Mouse (Mus musculus) cerebellum, postnatal 10 days (tissue): Measurements from ENCODE around the gene Cby1.

Source experiments
- DNase-seq, 2 experiments: peaks; one replicate each; pipeline ENCODE4 v3.0.0; 2021; ENCODE audit warnings: mixed read lengths in 2 of 2

Cby1 gene

DNA sequence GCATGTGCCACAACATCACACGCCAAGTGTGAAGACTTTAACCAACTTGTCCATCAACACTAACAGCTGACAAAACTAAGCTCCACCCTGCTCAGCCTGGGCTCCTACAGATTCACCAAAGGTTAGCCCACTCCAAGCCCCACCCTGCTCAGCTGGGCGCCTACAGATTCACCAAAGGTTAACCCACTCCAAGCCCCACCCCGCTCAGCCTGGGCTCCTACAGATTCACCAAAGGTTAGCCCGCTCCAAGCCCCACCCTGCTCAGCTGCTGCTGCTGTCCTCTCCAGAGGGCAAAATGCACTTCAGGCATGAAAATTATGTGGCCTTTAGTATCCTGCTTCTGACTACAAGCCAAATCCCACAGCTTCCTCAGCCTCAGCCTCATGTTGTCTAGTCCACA is 23.0 kb downstream of the Cby1 start:
- DNase-seq = no peak

DNA sequence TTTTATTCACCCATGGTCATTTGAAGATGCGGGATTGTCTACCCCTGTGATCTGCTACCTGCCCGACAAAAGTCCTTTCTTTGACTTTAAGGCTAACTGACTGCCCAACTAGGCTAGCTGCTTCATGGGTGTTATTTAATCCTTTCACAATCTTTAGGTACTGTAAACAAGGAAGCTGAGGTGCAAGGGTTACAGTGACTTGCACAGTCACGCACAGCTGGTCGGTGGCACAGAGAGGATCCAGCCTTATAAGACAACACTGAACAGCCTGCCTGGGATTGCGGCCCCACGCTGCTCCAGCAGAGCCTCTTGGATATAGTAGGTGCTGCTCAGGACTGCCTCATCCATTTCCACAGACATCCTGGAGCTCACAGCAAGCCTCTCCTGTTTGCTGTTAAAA is 24.1 kb downstream of the Cby1 start:
- DNase-seq = no peak

DNA sequence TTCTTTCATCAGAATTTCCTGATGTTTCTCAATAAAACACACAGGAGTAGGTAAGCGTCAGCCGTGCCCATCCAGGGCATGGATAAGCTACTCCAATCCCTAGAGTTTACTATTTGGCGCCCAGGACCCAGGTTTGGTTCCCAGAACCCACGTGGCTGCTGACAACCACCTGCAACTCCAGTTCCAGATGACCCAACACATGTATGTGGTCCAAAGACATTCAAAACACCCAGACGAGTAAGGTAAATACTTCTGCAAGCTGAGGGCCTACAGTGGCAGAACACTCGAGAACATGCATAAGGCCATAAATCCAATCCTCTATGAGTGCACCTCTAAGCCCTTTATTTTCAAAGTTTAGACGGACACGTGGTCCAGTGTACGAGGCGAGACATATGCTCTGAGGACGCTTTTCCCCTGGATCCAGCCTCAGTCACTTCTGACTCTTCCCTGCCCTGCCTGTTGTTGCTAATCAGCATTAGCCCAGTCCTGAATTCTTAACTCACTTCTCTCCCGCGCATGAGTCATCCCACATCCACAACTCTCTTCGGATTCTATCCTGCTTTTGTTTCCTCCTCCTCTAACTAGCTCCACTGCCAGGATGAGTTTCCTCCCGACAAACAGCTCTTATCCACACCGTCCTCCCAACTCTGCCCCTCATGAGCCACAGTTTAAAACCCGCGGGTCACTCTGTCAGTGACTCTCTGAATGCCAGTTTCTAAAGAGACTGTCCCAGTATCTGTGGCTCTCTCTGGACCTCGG is 24.9 kb downstream of the Cby1 start:
- DNase-seq = no peak

DNA sequence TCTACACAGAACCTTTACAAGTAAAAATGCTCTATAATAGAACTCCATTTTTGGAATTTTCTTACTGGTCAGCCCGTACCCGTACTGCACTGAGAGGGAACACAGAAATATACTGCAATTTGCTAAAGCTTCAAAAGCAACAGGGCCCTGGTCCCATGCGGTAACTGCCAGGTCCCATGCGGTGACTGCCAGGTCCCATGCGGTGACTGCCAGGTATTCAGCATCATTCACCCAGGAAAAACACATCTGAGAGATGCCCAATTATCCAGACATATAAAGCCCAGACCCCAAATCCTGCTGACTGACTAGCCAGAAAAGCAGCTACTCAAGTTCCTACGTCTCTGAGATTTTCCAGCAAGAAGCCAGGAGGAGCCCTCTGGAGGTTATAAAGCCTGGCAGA is 25.6 kb downstream of the Cby1 start:
- peak; percentile 49 to 64 for DNase-seq

DNA sequence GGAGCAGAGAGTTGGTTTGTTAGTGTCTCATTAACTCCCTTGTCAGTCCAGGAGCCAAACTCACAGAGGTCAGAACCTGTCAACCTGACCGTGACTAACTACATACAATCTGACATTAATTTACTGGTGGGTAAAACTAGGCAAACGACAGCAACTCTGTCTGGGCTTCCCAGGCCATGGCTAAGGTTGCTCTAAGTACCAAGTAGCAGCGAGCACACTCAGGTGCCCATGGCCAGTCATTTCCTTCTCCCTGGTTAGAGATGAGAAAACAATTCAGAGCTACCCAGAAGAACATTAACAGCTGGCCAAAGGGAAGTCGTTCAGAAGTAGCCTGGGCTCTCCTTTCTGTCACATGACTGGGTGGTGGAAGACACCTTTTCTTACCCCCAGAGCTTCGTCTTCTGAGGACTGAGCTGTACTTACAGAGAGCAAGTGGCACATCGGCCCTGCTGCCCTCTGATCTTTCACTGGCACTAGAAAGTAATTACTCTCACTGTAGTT is 26.2 kb downstream of the Cby1 start:
- DNase-seq = no peak

DNA sequence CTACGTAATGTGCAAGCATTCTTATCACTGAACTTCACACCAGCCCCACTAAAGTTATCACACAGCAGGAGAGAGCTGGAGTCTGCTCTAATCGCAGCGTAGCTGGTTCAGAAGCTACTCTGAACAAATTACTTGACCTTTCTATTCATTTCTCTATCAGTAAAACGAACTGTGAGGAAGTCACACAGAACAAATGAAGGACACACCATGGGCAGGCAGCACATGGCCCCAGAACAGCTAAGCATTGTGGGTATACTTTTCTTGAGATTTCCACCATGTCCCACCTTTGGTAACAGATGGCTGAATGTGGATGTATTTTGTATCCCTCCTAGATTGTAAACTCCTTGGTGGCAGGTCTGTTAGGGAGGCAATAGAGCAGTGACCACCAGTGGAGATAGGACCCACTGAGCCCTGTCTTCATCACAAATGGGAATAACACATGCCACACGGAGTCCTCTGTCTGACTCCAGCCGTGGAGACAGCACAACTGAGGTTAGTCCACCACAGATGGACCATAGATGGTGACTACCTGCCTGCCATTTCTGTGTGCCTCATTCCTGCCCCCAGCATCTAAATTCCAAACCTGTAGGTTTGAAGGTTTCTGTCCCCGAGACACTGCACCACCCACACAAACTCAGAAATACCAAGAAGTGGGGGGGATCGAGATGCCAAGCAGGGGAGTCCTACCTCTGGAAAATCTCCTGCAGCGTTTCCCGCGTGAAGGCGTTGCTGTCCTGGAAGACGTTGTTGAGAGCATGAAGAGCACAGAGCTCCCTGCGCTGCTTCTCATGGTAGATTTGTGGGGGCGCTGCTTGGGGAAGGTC is 27.3 kb downstream of the Cby1 start:
- DNase-seq = no peak

DNA sequence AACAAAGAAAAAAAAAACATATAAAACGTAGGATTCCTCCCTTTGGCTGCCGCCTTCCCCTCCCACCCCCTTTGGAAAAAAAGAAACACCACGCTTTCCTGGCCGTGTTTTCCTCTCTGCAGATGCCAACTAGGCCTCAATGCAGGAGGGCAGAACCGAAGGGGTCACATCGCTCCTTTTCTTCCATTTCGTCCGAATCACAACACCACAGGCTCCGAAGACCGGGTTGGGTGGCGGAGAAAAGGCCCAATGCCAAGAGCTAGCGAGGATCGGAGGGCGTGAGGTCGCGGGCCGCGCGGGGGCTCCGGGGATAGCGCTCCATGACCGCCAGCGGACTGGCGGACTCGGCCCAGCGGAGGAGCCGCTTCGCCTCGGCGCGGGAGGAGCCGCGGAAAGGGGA is 28.2 kb downstream of the Cby1 start:
- DNase-seq = peak; percentile 70 to 75

GRCm38 (mm10) chr15:79687646-79688267 is 28.8 kb downstream of the Cby1 start, which contains the start of gene Josd1:
Gene Josd1 (minus strand): TSS chr15:79687919.
- peak; percentile 99 for DNase-seq

DNA sequence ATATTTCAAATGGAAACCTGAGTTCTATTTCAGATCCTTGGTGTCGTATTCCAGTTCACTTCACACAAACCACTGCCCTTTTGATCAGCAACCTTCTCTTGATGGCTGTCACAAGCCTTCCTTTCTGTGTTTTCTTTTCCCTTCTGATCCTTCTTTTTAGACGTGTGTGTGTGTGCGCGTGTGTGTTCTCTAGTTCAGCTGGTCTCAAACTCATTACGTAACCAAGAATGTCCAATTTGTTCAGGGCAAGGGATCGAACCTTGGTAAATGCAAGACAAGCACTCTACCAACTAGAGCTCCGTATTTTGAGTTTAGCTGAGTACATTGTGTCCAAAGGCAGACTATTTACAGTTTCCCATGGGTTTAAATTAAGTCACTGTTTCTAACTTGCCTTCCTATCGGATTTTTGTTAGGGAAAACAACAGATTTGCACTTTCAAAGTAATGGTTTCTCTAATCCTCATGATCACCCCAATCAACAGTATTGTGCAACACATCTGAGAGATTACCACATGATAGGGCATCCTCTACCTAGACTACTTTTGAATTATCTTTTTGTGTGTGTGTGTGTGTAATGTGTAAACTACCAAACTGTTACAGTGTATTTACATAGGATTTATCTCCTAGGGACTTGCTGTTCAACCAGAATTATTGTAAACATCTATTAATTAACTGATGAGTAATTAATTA is 29.4 kb downstream of the Cby1 start:
- no peak for DNase-seq

- DNase-seq = no peak
These were observed 30.8 kb downstream of the Cby1 start for GRCm38 (mm10) chr15:79689662-79690425.

- DNase-seq = peak; percentile 98 to 99
These were observed 31.5 kb downstream of the Cby1 start, which contains the start of gene Gtpbp1 for GRCm38 (mm10) chr15:79690426-79691022. Gene Gtpbp1 (plus strand): TSS chr15:79690845.

DNA sequence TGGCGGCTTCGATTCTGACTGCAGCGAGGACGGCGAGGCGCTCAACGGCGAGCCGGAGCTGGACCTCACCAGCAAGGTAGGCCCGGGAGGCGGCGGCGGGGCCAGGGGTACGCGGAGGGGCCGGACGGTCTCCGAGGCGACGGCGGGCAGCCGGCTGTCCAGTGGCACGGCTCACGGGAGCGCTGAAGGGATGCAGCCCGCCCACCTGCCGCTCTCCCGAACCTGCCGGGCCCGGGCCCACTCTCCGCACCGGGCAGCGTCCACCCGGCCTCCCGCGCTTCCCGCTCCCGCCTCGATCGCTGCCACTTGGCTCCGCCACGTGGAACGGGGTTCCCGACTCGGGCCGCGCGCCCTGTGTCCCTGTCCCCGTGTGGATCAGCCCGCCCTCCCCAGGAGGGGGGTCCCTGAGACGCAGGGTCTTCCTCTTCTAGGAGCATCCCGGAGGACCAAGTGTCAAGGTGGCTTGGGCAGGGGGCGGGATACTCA is 32.1 kb downstream of the Cby1 start:
- peak in 1 of 2 experiments; percentile 73 for DNase-seq

GRCm38 (mm10) chr15:79692334-79692733 is 33.3 kb downstream of the Cby1 start:
- DNase-seq = no peak

DNA sequence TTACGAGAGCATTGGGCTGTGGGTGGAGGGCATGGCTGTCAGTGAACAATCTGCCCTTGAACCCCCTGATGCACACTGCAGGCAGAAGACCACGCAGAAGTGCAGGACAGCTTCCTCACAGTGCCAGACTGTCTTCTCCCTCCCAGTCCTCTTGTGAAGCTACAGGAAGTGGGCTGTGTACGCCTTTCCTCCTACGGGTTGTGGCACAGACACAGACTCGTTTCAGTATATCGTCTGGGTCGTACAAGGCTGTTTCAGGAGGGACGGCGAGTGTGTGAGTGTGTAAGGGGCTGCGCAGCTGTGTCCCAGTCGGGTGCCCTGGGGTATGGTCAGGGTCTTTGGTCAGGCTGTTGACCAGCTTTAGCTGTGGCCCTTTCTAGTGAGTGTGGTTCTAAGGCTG is 34.7 kb downstream of the Cby1 start:
- DNase-seq = no peak

- DNase-seq = no peak
These were observed 35.5 kb downstream of the Cby1 start for GRCm38 (mm10) chr15:79694512-79694911.

- no peak for DNase-seq
These were observed 36.5 kb downstream of the Cby1 start for GRCm38 (mm10) chr15:79695516-79695915.

DNA sequence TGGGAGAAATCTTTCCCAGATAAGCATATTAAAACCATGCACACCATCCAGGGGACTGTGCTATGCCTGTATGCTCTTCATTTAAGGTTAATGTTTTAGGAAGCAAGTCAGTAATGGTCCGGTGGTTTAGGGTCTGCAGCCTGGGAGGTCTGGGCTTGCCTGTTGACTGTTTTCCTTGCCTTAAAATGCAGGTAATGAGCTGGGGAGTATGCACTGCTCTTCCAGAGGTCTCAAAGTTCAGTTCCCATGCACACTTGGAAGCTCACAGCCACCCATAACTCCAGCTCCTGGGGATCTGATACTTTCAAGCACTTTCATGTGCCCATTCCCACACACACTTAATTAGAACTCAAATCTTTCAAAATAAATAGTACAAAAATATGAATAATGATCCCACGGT is 37.5 kb downstream of the Cby1 start:
- DNase-seq = no peak

GRCm38 (mm10) chr15:79697011-79697410 is 38.0 kb downstream of the Cby1 start:
- DNase-seq = peak; percentile 70 to 83

DNA sequence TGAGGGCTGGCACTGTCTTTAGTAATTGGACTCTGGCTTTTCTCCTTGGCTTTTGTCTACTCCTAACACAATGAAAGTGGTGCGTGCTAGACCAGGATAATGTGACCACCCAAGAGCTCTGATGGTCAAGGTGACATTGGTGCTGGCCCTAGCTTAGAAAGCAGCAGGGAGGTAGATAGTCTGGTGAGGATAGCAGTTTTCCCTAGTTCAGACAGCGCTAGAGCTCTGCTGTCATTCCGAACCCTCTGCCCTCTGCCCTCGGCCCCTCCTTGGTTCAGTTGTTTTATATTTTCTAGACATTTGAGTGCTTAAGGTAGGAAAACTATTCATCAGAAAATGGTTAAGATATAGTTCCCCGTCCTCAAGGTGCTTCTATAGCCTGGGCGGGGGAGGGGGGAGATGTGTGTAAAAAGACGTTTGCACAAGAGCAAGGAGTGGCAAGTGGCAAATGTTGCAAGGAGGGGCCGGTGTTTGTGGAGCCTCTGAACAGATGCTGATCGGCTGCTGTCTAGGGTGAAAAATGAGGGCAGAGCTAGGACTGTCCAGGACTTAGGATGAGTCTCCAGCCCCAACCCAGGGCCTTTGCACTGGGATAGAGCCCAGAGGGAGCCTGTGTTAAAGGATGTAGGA is 38.7 kb downstream of the Cby1 start:
- DNase-seq = no peak

GRCm38 (mm10) chr15:79706603-79707214 is 47.7 kb downstream of the Cby1 start:
- DNase-seq = no peak
